Mouse (Mus musculus) c-Kit-positive CD71-positive TER-119-positive erythroid progenitor cells, embryonic 14.5 days (primary cell): ENCODE data around the gene Cib4.

Experiments
- DNase-seq: peaks from one replicate; pipeline ENCODE4 v3.0.0-alpha.2; 2013; ENCODE audit warnings: low spot score

Gene Cib4

GRCm38 (mm10) chr5:30440308-30440906, 105.2 kb downstream of the Cib4 start:
- no peak for DNase-seq

GRCm38 (mm10) chr5:30438931-30439330, 106.7 kb downstream of the Cib4 start:
- no peak for DNase-seq
